Mouse (Mus musculus) gastrocnemius, adult 8-10 months (tissue): ENCODE data around the gene Klf13. TPM values are rescaled to one million over a fixed set of nuclear protein-coding genes. Genes with fewer than 3 reads are reported as not detected.

ENCODE experiments used
- DNase-seq, 2 experiments: peaks; one replicate each; pipeline ENCODE4 v3.0.0; 2022; ENCODE audit warnings: low spot score in 2 of 2
- total RNA-seq, 4 experiments: library from RNA; stranded (reverse); gene quantifications; 2 replicates each; pipeline ENCODE4 v1.2.4; 2022

Klf13 gene
- total RNA-seq, 4 experiments from 2014 or later, result 35.8 to 65.5 (median 41.6) TPM

DNA sequence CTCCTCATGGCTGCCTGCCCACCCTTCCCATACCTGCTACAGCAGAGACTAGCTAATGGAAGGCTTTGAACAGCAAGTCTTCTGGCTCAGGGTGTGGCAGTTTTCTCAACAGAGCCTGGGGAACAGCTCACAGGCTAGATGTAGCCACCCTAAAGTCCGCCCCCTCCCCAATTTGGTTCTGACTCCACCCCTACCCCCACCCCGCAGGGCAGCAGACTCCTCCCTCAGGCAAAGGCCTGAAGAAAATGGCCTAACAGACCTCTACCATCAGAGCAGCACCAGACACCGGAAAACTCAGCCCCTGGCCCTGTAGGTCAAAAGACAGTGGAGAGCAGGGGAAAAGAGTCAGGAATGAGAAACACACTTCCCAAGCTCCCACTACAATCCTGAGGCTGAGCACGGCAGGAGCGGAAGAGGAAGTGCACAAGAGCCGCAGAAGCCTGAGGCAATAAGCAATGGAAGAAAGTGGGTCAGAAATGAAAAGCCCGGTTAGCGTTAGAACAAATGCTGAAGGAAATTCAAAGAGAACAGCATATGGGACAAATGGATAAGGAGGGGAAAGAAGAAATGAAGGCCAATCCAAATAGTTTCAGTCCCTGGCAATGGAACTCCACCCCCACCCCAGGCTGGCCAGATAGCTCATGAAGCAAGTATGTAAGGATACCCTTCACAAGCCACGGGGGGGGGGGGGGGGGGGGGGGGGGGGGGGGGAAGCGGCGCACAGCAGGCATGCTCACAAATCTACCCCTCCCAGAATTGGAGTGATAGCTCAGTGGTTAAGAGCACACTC lies 30.0 kb downstream of the Klf13 start:
- no peak for DNase-seq

DNA sequence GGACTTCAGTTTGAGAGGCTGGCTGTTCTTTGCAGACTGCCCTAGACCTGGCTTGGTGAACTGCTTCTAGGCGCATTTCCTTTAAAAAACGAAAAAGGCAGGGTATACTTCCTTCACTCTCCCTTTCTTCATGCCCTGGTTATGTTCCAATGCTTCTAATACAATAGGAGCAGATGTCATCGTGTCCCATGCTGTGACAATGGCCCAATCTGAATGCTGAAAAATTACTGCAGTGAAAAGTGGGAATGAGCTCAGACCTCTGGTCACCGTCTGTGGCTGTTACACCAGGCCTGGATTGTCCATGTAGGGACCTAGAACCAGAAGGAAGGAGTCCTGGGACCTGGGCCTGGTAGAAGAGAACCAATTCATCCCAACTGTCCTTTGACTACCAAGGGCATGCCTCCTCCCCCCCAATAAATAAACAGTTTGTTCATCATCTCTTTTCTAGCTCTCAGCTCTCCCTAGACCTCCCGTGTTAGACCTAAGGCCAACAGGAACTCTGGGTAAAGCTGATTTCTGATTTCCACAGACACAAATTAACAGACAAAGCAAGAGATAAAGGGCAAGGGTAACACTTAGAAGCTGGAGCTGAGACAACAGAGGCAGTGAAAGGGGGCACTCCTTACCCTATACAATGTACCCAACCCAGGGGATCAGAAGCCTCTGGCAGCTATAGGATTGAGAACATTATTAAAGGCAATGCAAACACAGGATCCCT lies 30.8 kb downstream of the Klf13 start:
- DNase-seq, result no peak

DNA sequence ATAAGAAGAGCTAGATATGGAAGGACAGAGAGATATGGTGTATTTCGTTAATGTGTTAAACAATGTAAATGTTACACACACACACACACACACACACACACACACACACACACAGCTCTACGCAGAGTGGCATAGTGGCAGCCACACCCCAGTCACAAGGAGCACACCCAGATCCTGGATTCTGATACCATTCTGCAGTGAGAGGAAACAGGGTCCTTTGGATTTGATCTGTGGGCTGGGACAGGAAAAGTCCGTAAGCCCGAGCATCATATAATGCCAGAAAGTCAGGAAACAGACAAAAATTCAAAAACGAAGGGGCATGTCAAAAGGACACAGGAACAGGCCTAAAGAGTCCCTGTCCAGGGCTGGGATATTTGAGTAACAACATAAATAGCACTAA lies 33.1 kb downstream of the Klf13 start:
- DNase-seq, result no peak

DNA sequence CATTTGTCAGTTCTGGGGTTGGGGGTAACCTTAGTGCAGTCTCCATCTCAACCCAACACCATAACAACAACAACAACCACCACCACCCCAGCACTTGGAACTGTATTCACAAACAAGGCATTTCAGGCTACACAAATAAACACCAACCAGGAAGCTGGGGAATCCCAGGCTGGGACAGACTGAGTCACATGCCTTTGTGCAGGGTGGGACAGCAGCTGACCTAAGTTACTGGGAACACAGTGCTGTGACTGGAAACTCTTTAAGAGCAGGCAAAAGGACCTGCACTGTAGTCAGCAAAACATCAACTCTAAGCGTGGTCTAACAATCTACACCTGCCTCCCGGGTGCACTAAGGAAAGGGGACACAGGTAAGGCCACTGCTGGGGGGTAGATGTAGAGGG lies 33.5 kb downstream of the Klf13 start:
- peak in 1 of 2 experiments; percentile 45 for DNase-seq

DNA sequence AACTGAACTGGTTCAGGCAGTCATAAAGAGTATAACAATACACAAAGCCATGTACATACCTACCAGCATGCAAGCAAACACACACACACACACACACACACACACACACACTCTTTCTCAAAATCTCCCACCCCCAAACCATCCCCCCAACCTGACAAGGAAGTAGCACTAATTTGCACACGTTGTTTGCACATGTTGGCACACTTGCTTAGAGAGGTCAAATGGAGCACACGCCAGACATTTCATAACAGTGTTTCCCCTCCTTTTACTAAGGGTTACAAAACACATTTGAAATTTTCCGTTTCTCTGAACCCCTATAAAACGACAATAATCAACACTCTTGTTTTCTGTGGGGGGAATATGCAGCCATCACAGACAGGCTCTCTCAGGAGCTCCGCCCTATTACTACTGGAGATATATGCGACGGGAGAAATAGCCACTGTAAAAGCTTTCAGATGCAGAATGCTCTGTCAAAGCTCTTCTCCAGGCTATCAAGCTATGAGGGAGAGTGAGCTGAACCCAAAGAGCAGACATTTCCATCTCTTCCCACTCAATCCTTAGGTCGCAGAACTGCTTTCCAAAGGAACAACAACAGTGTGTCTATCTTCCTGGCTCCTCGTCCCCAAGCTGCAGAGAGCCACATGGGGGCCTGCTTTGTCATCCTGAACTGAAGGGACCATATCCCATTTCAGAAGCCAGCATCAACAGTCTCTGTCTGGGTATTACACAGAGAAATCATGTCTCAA lies 34.9 kb downstream of the Klf13 start:
- DNase-seq, result no peak

DNA sequence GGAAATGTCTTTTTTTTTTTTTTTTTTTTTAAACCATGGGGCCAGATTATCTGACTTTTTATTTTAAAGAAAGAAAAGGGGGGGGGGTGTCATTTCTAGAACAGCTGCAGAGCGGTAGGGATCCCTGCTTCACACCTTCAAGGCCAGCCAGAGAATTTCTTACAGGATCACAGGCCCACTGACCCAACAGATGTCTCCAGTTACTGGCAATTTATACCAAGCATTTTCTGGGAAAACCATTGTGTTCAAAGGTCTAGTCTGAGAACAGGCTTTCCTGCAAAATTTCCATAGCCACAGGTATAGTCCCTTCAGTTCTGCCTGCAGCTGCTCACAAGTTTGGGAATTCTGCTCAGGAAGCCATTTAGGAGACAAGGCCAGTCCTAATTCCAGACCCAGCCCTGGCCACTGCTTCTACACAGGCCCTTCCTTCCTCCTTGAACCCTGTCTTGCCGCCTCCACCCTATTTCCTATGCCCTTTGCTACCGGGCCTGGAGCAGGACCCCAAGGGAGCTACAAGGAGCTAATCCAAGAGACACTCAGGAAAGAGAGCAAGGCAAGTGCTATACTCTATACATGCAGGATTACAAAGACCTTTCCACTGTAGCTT lies 36.0 kb downstream of the Klf13 start:
- DNase-seq, result no peak

DNA sequence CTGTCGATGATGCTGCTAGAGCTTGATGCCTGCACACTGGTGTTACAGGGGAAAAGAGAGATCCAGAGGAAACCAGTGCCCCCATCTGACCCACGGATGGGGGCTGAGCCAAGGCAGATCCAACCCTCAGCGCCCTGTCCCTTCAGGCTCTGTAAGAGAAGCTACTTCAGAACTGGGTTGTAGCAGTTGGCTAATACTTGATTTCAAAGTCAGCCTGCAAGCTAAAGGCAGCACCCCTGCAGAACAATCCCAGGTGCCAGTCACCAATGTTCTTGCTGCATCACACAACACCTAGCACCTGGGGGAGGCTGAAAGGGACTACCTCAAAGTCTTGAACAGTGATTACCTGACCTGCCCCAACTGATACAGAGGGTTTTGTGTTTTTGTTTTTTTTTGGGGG lies 36.8 kb downstream of the Klf13 start:
- DNase-seq, result no peak

DNA sequence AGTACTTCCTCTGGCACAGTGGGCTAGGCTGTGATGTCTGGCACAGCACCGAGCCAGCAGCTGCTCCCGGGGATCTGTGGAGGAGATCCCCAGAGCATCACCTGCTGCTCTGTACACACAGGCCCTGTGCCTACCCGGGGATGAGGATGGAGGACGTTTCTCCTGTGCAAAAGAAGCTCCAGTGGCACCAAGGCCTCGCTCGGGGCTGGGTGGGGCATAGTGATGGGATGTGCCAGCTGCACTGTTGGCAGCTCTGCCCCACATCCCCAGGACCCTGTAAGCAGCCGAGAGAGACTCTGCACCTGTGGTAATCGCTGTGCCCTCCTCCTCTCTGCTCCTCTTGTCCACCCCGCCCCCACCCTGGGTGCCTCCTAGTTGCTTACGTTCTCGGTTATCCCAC lies 37.4 kb downstream of the Klf13 start:
- DNase-seq, result peak in 1 of 2 experiments; percentile 41

DNA sequence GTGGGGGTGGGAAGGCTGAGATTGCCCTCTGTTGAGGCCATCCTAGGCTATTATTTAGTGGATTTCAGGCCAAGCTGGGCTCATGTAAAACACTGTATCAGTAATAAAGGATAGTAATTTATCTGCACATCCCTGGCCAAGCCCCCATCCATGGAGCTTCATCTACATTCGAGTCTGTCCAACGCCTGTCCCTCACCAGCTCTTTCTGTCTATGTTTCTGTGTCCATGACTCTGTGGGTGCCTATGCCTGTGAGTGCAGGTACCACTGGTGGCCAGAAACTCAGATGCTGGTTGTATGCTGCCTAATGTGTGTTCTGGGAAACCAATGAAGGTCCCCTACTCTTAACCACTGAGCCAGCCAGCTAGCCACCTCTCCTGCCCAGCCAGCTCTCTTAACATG lies 38.3 kb downstream of the Klf13 start:
- no peak for DNase-seq

DNA sequence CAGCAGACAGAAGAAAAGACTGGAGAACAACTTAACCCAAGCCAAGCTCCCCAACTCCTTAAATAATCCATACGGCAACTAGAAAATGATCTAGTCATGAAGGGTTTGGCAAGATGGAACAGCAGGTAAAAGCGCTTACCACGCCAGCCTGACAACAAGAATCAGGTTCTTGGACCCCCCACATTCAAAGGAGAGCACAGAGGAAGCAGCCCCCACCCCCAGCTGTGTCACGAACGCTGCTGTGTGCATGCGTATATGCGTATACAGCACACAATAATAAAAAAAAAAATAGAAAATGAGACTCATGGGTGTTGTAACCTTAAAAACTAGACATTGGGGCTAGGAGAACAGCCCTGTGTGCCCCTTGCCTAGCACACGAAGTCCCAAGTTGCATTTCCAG lies 38.8 kb downstream of the Klf13 start:
- no peak for DNase-seq

DNA sequence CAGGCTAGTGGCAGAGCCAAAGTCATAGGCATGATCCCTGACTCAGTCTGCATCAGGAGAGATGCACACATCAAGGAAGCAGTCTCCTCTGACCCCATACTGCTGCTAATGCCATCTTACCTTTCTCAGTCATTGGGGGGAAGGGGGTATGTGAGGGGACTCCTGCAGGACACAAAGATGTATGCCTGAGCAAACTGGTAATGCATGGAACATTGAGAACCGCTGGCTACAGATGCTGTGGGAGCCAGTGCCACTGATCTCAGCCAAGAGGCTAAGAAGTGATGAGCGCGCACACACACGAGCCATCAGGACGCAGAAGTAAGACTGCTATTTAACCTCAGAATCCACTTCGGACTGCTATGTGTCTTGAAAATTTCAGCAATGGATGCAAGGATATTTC lies 40.5 kb downstream of the Klf13 start:
- DNase-seq, result no peak

DNA sequence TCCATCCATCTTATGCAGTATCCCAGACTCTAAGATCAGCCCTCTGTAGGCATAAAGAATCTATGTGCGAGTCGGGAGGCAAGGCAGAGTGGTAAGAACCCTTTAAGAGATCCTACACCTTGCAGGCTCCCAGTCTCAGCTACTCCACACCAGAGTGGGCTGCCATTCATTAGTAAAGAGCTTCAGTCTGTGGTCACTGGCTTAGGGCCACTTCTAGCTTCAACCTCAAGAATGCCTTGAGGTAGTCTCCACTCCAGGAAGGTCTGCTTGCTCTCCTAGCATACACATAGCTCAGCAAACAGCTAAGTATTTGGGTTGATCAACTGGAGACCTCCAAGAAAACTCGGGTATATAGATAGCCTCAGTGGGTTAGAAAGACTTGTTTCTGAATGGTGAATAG lies 41.1 kb downstream of the Klf13 start:
- DNase-seq, result no peak

DNA sequence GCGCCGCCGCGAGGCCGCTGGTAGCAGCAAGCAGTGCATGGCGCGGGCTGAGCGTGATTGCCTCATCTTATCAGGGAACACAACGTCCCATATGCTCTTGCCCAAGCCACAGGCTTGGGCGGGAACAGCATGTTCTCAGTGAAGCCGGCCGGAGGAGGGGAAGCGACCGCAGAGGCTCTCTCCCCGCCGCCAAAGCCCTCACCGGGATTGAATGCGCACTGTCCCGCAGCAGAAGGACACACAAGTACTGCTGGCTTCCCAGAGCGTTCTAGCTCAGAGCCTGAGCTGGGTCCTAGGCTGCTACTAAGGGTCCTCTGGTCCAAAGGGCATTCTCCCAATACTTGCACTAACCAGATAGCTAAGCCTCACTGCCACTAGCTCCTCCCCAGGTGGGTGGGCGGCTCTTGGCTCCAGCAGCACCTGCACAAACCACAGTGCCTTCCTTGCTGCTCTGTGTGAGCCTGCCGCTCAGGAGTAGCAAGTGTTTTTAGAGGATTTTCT lies 41.7 kb downstream of the Klf13 start:
- peak; percentile 95 to 98 for DNase-seq

DNA sequence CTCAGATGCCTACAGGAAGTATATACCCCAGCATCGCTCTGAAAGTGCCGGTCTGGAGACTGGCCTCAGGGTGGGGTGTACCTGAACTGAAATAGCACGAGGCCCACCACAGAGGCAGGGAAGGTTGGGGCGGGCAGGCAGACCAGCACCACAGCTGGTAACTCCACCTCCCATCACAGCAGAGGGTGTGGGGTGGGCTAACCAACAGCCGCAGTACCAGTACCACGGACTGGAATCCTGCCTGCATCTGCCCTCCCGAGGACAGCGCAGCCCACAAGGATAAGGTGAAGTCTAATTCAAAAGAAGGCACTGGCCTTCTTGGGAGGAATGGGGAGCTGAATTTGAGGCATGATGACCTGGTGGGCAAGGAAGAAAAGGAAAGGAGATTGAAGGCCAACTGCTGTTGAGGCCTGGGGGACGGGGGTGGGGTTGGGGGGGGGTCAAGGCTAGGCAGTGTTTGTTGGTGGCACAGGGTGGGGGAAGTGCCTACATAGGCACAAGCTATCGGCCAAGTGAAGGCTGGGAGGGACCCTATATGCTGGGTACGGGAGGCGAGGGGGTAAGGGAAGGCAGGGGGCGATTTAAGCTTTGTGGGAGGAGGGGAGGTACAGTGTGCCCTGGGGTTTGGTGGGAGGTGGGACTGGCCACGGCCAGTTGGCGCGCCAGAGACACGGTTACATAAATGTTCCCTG lies 42.3 kb downstream of the Klf13 start:
- DNase-seq, result no peak

DNA sequence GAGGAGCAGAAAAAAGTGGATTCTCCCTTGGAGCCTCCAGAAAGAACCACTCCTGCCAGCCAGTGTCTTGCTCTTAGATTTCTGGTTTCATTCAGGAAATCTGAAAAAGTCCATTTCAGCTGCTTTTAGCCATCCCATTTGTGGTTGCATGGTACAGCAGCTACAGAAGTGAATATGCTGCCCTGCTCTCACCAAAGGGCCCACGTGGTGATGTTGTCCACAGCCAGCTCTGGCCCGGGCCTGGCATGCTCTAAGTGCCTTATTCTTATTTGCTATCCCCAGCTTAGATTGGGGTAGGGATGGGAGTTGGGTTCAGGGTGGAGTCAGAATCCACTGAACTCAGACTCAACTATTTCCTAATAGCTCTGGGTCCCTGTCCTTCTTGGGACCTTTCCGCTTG lies 43.5 kb downstream of the Klf13 start:
- no peak for DNase-seq

DNA sequence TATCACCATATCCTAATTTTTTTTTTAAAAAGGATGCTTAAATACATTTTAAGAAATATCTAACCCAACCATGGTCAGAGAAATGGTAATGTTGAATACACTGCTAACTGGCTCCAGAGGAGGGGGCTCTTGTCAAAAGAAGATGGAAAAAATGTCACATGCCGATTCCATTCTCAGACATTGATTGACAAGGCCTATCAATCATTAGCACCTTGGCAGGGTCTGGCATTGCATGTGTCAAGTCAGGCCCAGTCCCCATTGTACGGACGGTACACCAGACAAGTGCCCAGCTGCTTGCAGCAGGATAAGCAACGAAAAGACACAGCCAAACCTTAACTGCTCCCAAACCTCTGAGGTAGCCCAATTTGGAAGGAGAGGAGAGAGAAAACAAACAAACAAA lies 44.1 kb downstream of the Klf13 start:
- DNase-seq, result no peak

DNA sequence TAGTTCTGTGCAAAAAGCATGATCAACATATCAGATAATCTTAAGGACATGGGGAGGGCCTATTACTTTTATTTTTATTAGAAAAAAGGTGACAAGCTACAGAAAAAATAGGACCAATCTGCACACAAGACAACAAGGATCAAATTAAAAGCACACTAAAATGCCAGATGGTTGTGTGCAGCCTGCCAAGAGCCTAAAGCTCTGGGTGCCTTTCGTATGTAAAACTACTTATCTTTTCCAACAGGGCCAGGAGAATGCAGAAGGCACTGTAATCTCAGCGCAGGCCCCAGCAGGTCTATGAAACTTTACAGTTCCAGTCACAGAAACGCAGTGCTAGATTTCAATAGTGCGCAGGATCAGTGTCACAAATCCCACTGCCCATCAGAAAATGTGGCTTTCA lies 45.0 kb downstream of the Klf13 start:
- DNase-seq, result no peak

DNA sequence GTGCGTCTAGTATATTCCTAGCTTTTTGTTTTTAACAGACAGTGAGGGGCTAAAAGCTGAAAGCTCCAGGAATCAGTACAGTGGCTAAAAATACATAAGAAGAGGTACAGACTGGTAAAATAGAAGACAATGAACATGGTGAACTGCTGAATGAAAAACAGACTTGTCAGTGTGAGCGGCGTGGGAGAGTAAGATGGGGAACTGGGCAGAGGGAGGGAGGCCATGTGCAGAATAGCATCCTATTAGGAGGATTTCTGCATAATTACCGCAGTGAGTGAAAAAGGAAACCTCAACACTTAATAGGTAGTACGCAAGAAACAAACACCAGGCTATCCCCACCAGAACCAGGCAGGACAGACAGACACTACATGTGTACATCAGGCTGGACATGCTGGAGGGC lies 45.5 kb downstream of the Klf13 start:
- no peak for DNase-seq

DNA sequence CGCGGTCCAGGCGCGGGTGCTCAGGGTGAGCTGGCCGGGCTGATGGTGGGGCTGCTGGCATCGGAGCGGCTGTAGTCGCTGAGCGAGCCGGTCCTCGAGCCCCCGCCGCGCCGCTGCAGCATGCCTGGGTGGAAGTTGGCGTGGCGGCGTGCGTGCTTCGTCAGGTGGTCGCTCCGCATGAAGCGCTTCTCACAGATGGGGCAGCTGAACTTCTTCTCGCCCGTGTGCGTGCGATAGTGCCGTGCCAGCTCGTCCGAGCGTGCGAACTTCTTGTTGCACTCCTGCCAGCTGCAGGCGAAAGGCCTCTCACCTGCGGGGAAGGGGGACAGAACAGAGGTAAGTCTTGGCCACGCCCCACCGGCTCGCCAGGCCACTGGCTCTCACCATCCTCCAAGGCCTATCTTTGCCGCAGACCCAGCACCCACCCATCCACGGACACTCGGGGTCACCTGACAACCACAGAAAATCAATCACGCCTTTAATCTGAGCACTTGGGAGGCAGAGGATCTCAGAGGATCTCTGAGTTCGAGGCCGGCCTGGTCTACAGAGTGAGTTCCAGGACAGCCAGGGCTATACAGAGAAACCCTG lies 47.1 kb downstream of the Klf13 start:
- no peak for DNase-seq

DNA sequence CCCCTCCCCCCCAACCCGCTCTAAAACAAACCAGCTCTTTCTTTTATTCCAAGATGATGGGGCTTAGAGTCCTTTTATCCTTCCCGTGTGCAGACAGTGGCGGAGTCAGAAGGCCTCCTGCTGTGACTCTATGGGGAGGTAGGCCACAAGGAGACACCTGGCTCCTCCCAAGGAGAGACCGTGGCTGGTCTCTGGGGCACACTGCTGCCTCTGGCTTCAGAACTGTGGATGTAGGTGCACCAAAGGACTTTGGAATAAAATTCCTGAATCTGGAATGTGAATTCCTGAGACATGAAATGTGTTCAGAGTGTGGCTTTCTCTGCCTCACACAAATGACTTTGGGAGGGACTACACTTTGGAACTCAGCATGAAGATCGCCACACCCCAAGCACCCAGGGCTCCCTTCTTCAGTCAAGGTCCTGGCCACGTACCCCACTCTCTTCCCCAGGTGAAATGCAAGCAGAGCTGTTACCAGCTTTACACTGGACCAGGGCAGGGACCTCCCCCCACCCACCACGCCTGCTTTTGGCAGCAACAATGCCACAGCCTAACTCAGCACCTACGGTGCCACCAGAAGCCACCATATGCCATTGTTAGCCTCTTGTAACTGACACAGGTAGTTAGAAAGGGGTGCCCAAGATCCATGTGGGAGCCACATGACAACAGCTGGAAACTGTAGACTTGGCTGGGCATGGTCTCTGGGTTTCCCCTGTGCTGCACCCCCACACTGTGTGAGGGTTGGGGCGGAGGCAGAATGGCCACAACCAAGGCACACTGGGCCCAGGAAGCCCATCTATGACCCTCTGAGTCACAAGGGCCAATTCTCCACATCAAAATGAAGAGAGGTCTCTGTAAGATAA lies 49.4 kb downstream of the Klf13 start:
- no peak for DNase-seq
